Mouse (Mus musculus) kidney, postnatal 0 days (tissue): ENCODE measurements around the gene Capn13. TPM values are rescaled to one million over a fixed set of nuclear protein-coding genes. Genes with fewer than 3 reads are reported as not detected.

Experiments
- ATAC-seq: fragments of 200-750 bp; cut with Nextera tagmentation; replicated peaks from 2 replicates; pipeline ENCODE4 v1.8.0; 2017; ENCODE audit warnings: low read depth, moderate number of reproducible peaks, moderate TSS enrichment, moderate library complexity; ENCODE audit not compliant: low FRiP score
- DNase-seq: peaks from one replicate; pipeline ENCODE4 v3.0.0-alpha.2; 2016; ENCODE audit warnings: low spot score
- H3K27ac ChIP-seq: fragments of 300-500 bp; sonication (generic); 2 replicates; pipeline ENCODE4 v1.5.1; 2014; ENCODE audit warnings: mild to moderate bottlenecking
- H3K27me3 ChIP-seq: fragments of 300-500 bp; sonication (generic); 2 replicates; pipeline ENCODE4 v1.6.1; 2014; ENCODE audit warnings: low read length, mixed read lengths; ENCODE audit not compliant: insufficient read depth
- H3K36me3 ChIP-seq: fragments of 300-500 bp; sonication (generic); 2 replicates; pipeline ENCODE4 v1.6.1; 2014; ENCODE audit warnings: low read length, mixed read lengths; ENCODE audit not compliant: insufficient read depth
- H3K4me1 ChIP-seq: fragments of 300-500 bp; sonication (generic); replicated peaks from 2 replicates; pipeline ENCODE4 v1.6.1; 2014; ENCODE audit warnings: antibody characterized with exemption, low read length, mixed read lengths; ENCODE audit not compliant: insufficient read depth
- H3K4me2 ChIP-seq: fragments of 300-500 bp; sonication (generic); 2 replicates; pipeline ENCODE4 v1.6.1; 2014; ENCODE audit warnings: mild to moderate bottlenecking, low read length, moderate library complexity, mixed read lengths
- H3K4me3 ChIP-seq: fragments of 300-500 bp; sonication (generic); replicated peaks from 2 replicates; pipeline ENCODE4 v1.5.1; 2014; ENCODE audit warnings: low read depth, low read length
- H3K9ac ChIP-seq: fragments of 300-500 bp; sonication (generic); 2 replicates; pipeline ENCODE4 v1.6.1; 2014; ENCODE audit warnings: low read depth, low read length
- H3K9me3 ChIP-seq: fragments of 300-500 bp; sonication (generic); replicated peaks from 2 replicates; pipeline ENCODE4 v1.6.1; 2016; ENCODE audit warnings: low read length, inconsistent platforms, mixed read lengths
- CTCF ChIP-seq: IDR thresholded peaks from 2 replicates; pipeline ENCODE4 v1.5.1; 2016; ENCODE audit warnings: antibody characterized with exemption, low read depth, mild to moderate bottlenecking, moderate library complexity
- WGBS: fragments of 180-500 bp; shearing (Covaris S2); extraction: QIAGEN DNeasy Blood & Tissue Kit; methylation state at CpG from one replicate; pipeline ENCODE4 v1.1.7; 2014; 5-methylcytosine and 5-hydroxymethylcytosine counted together
- polyA plus RNA-seq: library from polyadenylated mRNA; unstranded; fragments of >200 nt; fragmentation: Nextera tagmentation; extraction: Ambion mirVana; gene quantifications from 2 replicates; pipeline ENCODE4 v1.2.1, GENCODE M21; 2015

The Capn13 gene
- 0.47 and 0.75 TPM in 2 replicates for polyA plus RNA-seq

DNA sequence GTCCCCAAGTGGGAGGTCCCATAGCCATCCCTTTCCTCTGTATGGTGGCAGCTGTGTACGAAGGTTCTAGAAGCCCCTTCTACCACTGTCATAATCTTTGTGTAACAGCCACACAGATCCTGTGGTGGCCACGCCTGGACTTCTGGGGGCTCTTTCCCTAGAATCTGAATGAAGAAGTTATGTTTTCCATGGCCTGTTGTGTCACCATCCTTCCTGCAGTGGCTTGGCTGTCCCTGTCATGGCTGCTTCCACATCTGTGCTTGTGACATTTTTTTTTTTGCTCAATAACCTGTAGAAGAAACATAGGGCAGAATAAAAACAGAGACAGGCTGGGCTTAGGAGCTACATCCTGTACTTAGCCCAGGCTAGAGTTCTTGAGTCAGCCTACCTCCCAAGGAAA is at the start of gene Capn13:
Capn13 (minus strand) TSS at position 5 of the 400 bp plus-strand sequence.
- no peaks in the 10 kb centered on the region for H3K27me3 ChIP-seq
- H3K9me3 ChIP-seq: no peaks in the 10 kb centered on the region
- no peak within 1 kb of the TSS for H3K9ac ChIP-seq
- H3K36me3 ChIP-seq: no peaks in the 10 kb centered on the region
- WGBS: 77% methylated on average over 2 of the region's 2 CpGs
- H3K27ac ChIP-seq: no peak within 1 kb of the TSS
- no peak for TF ChIP-seq CTCF
- no peak within 1 kb of the TSS for H3K4me2 ChIP-seq
- ATAC-seq: no peak
- H3K4me1 ChIP-seq: no peaks in the 10 kb centered on the region
- no peak for DNase-seq
- no peak within 1 kb of the TSS for H3K4me3 ChIP-seq

GRCm38 (mm10) chr17:73449104-73449503 is 48.4 kb upstream of the Capn13 start:
- ATAC-seq: no peak
- no peaks in the 10 kb centered on the region for H3K27me3 ChIP-seq
- H3K9me3 ChIP-seq: no peaks in the 10 kb centered on the region
- no peak overlapping the region for H3K4me3 ChIP-seq
- no peak overlapping the region for H3K9ac ChIP-seq
- TF ChIP-seq CTCF: no peak
- H3K27ac ChIP-seq: no peak overlapping the region
- H3K4me1 ChIP-seq: no peaks in the 10 kb centered on the region
- no peaks in the 10 kb centered on the region for H3K36me3 ChIP-seq
- no peak overlapping the region for H3K4me2 ChIP-seq
- no peak for DNase-seq

DNA sequence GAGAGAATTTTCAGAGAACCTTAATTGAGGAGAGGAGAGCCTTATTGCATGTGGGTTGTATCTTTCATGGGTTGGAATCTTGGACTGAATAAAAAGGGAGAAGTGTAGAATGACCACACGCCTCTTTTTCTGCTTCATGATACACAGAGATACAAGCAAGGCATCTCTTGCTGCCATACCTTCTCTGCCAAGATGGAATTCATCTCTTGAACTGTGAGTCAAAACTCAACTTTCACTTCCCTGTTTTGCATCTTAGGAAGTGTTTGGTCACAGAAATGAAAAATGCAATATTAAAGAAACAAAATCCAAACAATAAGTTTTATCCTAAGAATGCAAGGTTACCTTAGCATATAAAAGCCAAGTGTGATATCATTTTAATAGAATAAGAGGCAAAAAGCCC is 40.1 kb upstream of the Capn13 start:
- Histone ChIP-seq H3K36me3 (no peaks in the 10 kb centered on the region), H3K27me3 (no peaks in the 10 kb centered on the region), H3K27ac (no peak overlapping the region), H3K4me2 (no peak overlapping the region), H3K4me1 (no peaks in the 10 kb centered on the region), H3K9me3 (no peaks in the 10 kb centered on the region), H3K4me3 (no peak overlapping the region), H3K9ac (no peak overlapping the region)
- no peak for ATAC-seq
- DNase-seq: no peak
- no peak for TF ChIP-seq CTCF
- 93% methylated on average over 1 of the region's 1 CpGs for WGBS

GRCm38 (mm10) chr17:73432564-73433006 is 31.9 kb upstream of the Capn13 start:
- Histone ChIP-seq H3K4me2 (no peak overlapping the region), H3K27ac (no peak overlapping the region), H3K9ac (no peak overlapping the region), H3K4me3 (no peak overlapping the region), H3K27me3 (no peaks in the 10 kb centered on the region), H3K4me1 (no peaks in the 10 kb centered on the region), H3K9me3 (no peaks in the 10 kb centered on the region), H3K36me3 (no peaks in the 10 kb centered on the region)
- WGBS: 11% methylated on average over 2 of the region's 2 CpGs
- DNase-seq (no peak), ATAC-seq (no peak)
- no peak for TF ChIP-seq CTCF

DNA sequence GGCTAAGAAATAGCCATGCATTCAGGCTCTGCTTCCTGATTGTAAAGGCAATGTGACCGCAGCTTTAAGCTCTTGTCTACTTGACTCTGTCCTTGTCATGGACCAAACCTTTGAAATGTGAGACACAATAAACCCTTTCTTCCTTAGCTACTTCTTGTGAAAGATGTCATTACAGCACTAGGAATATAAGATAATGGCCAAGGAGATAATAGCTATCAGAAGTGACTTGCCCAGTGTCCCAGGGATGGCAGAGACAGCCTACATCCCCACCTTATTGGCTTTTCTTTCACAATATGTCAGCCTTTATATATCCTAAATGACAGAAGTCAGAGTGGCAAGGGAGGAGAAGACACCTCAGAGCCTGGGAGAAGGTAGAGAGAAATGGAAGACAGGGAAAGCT is 31.4 kb upstream of the Capn13 start:
- no peak overlapping the region for H3K9ac ChIP-seq
- 58% methylated on average over 1 of the region's 1 CpGs for WGBS
- DNase-seq (no peak), ATAC-seq (no peak)
- H3K4me1 ChIP-seq: no peaks in the 10 kb centered on the region
- TF ChIP-seq CTCF: no peak
- no peaks in the 10 kb centered on the region for H3K36me3 ChIP-seq
- no peaks in the 10 kb centered on the region for H3K27me3 ChIP-seq
- no peaks in the 10 kb centered on the region for H3K9me3 ChIP-seq
- H3K4me3 ChIP-seq: no peak overlapping the region
- no peak overlapping the region for H3K27ac ChIP-seq
- no peak overlapping the region for H3K4me2 ChIP-seq

- WGBS: 46% methylated on average over 2 of the region's 2 CpGs
- Histone ChIP-seq H3K27me3 (no peaks in the 10 kb centered on the region), H3K4me3 (no peak overlapping the region), H3K4me2 (no peak overlapping the region), H3K27ac (no peak overlapping the region), H3K9me3 (no peaks in the 10 kb centered on the region), H3K36me3 (no peaks in the 10 kb centered on the region), H3K4me1 (no peaks in the 10 kb centered on the region), H3K9ac (no peak overlapping the region)
- DNase-seq (no peak), ATAC-seq (no peak)
- no peak for TF ChIP-seq CTCF
These were observed 16.7 kb upstream of the Capn13 start for GRCm38 (mm10) chr17:73417382-73417781.

DNA sequence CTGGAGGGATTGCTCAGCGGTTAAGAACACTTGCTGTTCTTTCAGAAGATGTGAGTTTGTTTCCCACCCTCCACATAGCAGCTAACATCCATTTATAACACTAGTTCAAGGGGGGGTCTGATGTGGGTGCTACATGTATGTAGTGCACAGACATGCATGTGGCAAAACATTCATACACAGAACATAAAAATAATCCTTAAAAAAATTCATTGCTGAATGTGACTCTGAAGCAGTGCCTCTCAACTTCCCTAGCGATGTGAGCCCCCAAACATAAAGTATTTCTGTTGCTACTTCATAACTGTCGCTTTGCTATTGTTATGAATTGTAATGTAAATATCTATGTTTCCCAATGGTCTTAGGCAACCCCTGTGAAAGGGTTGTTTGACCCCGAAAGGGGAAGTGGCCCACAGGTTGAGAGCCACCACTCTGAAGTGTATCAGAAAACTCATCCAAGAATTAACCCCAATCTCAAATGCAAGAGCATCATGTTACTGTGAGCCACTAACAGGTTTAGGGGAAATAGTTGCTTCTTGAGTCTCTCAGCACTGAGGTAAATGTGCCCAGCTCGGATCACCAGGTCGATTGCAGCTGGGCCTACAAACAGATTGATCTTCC is 15.6 kb upstream of the Capn13 start:
- 60% methylated on average over 6 of the region's 6 CpGs for WGBS
- DNase-seq: no peak
- Histone ChIP-seq H3K9ac (no peak overlapping the region), H3K9me3 (no peaks in the 10 kb centered on the region), H3K4me3 (no peak overlapping the region), H3K27ac (no peak overlapping the region), H3K4me2 (no peak overlapping the region), H3K27me3 (no peaks in the 10 kb centered on the region), H3K36me3 (no peaks in the 10 kb centered on the region), H3K4me1 (no peaks in the 10 kb centered on the region)
- no peak for TF ChIP-seq CTCF
- no peak for ATAC-seq
